Mouse (Mus musculus) liver, embryonic 13.5 days (tissue): ENCODE measurements around the gene Myh7b. TPM values are rescaled to one million over a fixed set of nuclear protein-coding genes. Genes with fewer than 3 reads are reported as not detected.

Experiments used
- microRNA counts: library from miRNA; unstranded; fragments of <30 nt; microRNA quantifications from one replicate; lab custom pipeline; 2016
- microRNA-seq: library from miRNA; unstranded; fragments of <30 nt; microRNA quantifications from one replicate; pipeline ENCODE4, GENCODE M21; 2016
- polyA plus RNA-seq: library from polyadenylated mRNA; unstranded; fragments of >200 nt; fragmentation: Nextera tagmentation; extraction: Ambion mirVana; gene quantifications from 2 replicates; pipeline ENCODE4 v1.2.1, GENCODE M21; 2015

Myh7b gene
- polyA plus RNA-seq, 1 experiment from 2014 or later = 2.2 TPM

MicroRNA genes within 50 kb of the gene (microRNA counts, 519-probe panel; counts per million panel counts)
- microRNA mmu-miR-499 (lab: Ali Mortazavi, UCI) = 114 counts per million

Small RNA genes within 50 kb of the gene (microRNA-seq; reads per million reads assigned to microRNA genes)
- gene Mir499 = 294 reads per million, percentile 63 among the genes with 10 or more reads in this experiment

Other genes with a start within 250 kb of the Myh7b start
- gene Trp53inp2, start 230.2 kb upstream of the Myh7b start, polyA plus RNA-seq = 1.7 and 2.4 TPM in 2 replicates
- 5.3 and 8.1 TPM in 2 replicates for gene Ncoa6, start 137.3 kb upstream of the Myh7b start, polyA plus RNA-seq
- 20.9 and 22.4 TPM in 2 replicates for gene Acss2, start 93.3 kb upstream of the Myh7b start, polyA plus RNA-seq
- gene Ggt7, start 93.0 kb upstream of the Myh7b start, polyA plus RNA-seq = 0.28 and 0.31 TPM in 2 replicates
- 67.3 and 68.2 TPM in 2 replicates for gene Gss, start 18.4 kb upstream of the Myh7b start, polyA plus RNA-seq
- gene Trpc4ap, start 81.2 kb downstream of the Myh7b start, polyA plus RNA-seq = 50.8 and 59.8 TPM in 2 replicates
- gene Edem2, start 118.3 kb downstream of the Myh7b start, polyA plus RNA-seq = 21.2 and 22.2 TPM in 2 replicates
- not detected in 2 replicates for gene Gm17581, start 124.7 kb downstream of the Myh7b start, polyA plus RNA-seq
- 1.0 and 1.3 TPM in 2 replicates for gene Procr, start 139.9 kb downstream of the Myh7b start, polyA plus RNA-seq
- not detected in 2 replicates for gene Mmp24, start 164.1 kb downstream of the Myh7b start, polyA plus RNA-seq
- 5.5 and 5.7 TPM in 2 replicates for gene BC029722, start 208.2 kb downstream of the Myh7b start, polyA plus RNA-seq
- 179 and 182 TPM in 2 replicates for gene Eif6, start 215.7 kb downstream of the Myh7b start, polyA plus RNA-seq
- gene Fam83c, start 223.6 kb downstream of the Myh7b start, polyA plus RNA-seq = 0.10 and 0.12 TPM in 2 replicates